Mouse (Mus musculus): Measurements from ENCODE around the gene Sox8. TPM values are rescaled to one million over a fixed set of nuclear protein-coding genes. Genes with fewer than 3 reads are reported as not detected.

The Sox8 gene
- total RNA-seq, 2 experiments from 2014 or later, result 0.73 to 1.6 TPM

- DNase-seq (ENCODE audit: low spot score in 2 of 2), result no peak
These were observed 13.7 kb downstream of the Sox8 start for GRCm38 (mm10) chr17:25556630-25557354.

GRCm38 (mm10) chr17:25555666-25556629 lies 14.5 kb downstream of the Sox8 start:
- DNase-seq (ENCODE audit: low spot score in 2 of 2), result no peak

GRCm38 (mm10) chr17:25555159-25555558 lies 15.3 kb downstream of the Sox8 start:
- no peak for DNase-seq (ENCODE audit: low spot score in 2 of 2)

GRCm38 (mm10) chr17:25551313-25551712 lies 19.2 kb downstream of the Sox8 start:
- DNase-seq (ENCODE audit: low spot score in 2 of 2), result no peak

GRCm38 (mm10) chr17:25550020-25550419 lies 20.5 kb downstream of the Sox8 start:
- DNase-seq (ENCODE audit: low spot score in 2 of 2), result no peak

- DNase-seq (ENCODE audit: low spot score in 2 of 2), result no peak
These were observed 23.5 kb downstream of the Sox8 start for GRCm38 (mm10) chr17:25547026-25547425.

GRCm38 (mm10) chr17:25541768-25542167 lies 28.7 kb downstream of the Sox8 start:
- no peak for DNase-seq (ENCODE audit: low spot score in 2 of 2)

GRCm38 (mm10) chr17:25540731-25541130 lies 29.8 kb downstream of the Sox8 start:
- DNase-seq (ENCODE audit: low spot score in 2 of 2), result no peak

GRCm38 (mm10) chr17:25538945-25539875 lies 31.3 kb downstream of the Sox8 start:
- DNase-seq (ENCODE audit: low spot score in 2 of 2), result peak; percentile 34 to 45

- no peak for DNase-seq (ENCODE audit: low spot score in 2 of 2)
These were observed 40.0 kb downstream of the Sox8 start for GRCm38 (mm10) chr17:25530357-25531022.

GRCm38 (mm10) chr17:25522080-25522479 lies 48.4 kb downstream of the Sox8 start:
- no peak for DNase-seq (ENCODE audit: low spot score in 2 of 2)

GRCm38 (mm10) chr17:25520492-25520891 lies 50.0 kb downstream of the Sox8 start:
- no peak for DNase-seq (ENCODE audit: low spot score in 2 of 2)

- DNase-seq (ENCODE audit: low spot score in 2 of 2), result no peak
These were observed 51.0 kb downstream of the Sox8 start for GRCm38 (mm10) chr17:25519511-25519910.

- no peak for DNase-seq (ENCODE audit: low spot score in 2 of 2)
These were observed 52.3 kb downstream of the Sox8 start for GRCm38 (mm10) chr17:25518144-25518543.

- no peak for DNase-seq (ENCODE audit: low spot score in 2 of 2)
These were observed 54.2 kb downstream of the Sox8 start for GRCm38 (mm10) chr17:25516315-25516714.

Other genes with a start within 250 kb of the Sox8 start
- 1 to 10 TPM in 1 of 2 experiments, under 1 TPM in 1; 0.53 to 1.5 TPM for gene Tpsab1, start 225.1 kb downstream of the Sox8 start, total RNA-seq (2021)
- 1 to 10 TPM; 2.9 to 6.7 TPM for gene Tpsb2, start 204.4 kb downstream of the Sox8 start, total RNA-seq (2021)
- under 1 TPM in 1 of 2 experiments, not detected in 1; 0.38 TPM for gene Tpsg1, start 201.4 kb downstream of the Sox8 start, total RNA-seq (2021)
- gene Cacna1h, start 136.9 kb downstream of the Sox8 start, total RNA-seq (2021), result 10 to 100 TPM; 69.5 to 83.9 TPM
- gene Tekt4, start 116.1 kb downstream of the Sox8 start, total RNA-seq (2021), result not detected
- gene Sstr5, start 73.4 kb downstream of the Sox8 start, total RNA-seq (2021), result 1 to 10 TPM; 2.1 to 2.4 TPM
- gene Lmf1, start 8.4 kb upstream of the Sox8 start, total RNA-seq (2021), result 10 to 100 TPM; 36.9 to 38.7 TPM
- 1 to 10 TPM in 1 of 2 experiments, not detected in 1; 1.1 TPM for gene Gng13, start 146.5 kb upstream of the Sox8 start, total RNA-seq (2021)
- 1 to 10 TPM; 2.6 to 2.7 TPM for gene Chtf18, start 156.7 kb upstream of the Sox8 start, total RNA-seq (2021)
- gene Rpusd1, start 157.0 kb upstream of the Sox8 start, total RNA-seq (2021), result 10 to 100 TPM; 10.2 to 12.8 TPM
- gene Mslnl, start 165.4 kb upstream of the Sox8 start, total RNA-seq (2021), result not detected
- gene Msln, start 183.7 kb upstream of the Sox8 start, total RNA-seq (2021), result 10 to 100 TPM in 1 of 2 experiments, 1 to 10 TPM in 1; 6.5 to 11.5 TPM
- gene Narfl, start 203.1 kb upstream of the Sox8 start, total RNA-seq (2021), result 10 to 100 TPM; 35.8 to 37.1 TPM
- 10 to 100 TPM; 17.4 to 23.7 TPM for gene Haghl, start 215.0 kb upstream of the Sox8 start, total RNA-seq (2021)
- not detected for gene Ccdc78, start 215.9 kb upstream of the Sox8 start, total RNA-seq (2021)
- gene Fam173a, start 222.2 kb upstream of the Sox8 start, total RNA-seq (2021), result 10 to 100 TPM; 78.0 to 89.1 TPM
- gene AC134908.4, start 225.0 kb upstream of the Sox8 start, total RNA-seq (2021), result 1 to 10 TPM in 1 of 2 experiments, not detected in 1; 1.4 TPM
- gene Metrn, start 226.4 kb upstream of the Sox8 start, total RNA-seq (2021), result 10 to 100 TPM; 23.7 to 25.7 TPM
- gene Fbxl16, start 238.4 kb upstream of the Sox8 start, total RNA-seq (2021), result 10 to 100 TPM; 20.3 to 61.4 TPM